Comparison of ENCODE assay signal across 9 mouse cellular contexts in genomic region chr4:154634470-154635240, GRCm38 (mm10). TPM values are rescaled to one million over a fixed set of nuclear protein-coding genes. Genes with fewer than 3 reads are reported as not detected.
A peak's percentile ranks its signal among the peaks of the same experiment; 100 is the strongest.
DNase-seq lines count a peak whose midpoint lies in the region; ATAC-seq and TF ChIP-seq lines count a peak whose summit lies in the region.
"Had no signal": no experiment of that assay in that cellular context is flagged by ENCODE, and none has a peak within 500 bp of the region (broad histone marks: within the 10 kb centered on the region; RNA-seq: fewer than 3 reads in every experiment).

No protein-coding gene starts in this region.

- H3K4me2 ChIP-seq in forebrain, embryonic 16.5 days (ENCODE audit: low read length), result peak overlapping the region; percentile 80
- H3K4me2 ChIP-seq in neural tube, embryonic 11.5 days (ENCODE audit: low read depth), result peak overlapping the region; percentile 90

- TF ChIP-seq CTCF in left cerebral cortex, adult 2 months (IDR thresholded peaks at IDR 0.05), result no peak

- H3K9me3 ChIP-seq in forebrain, embryonic 16.5 days (ENCODE audit: control insufficient read depth, low read length), result no peaks in the 10 kb centered on the region
- H3K9me3 ChIP-seq in neural tube, embryonic 11.5 days (ENCODE audit: control insufficient read depth, low read length), result no peaks in the 10 kb centered on the region

- H3K27me3 ChIP-seq in forebrain, embryonic 16.5 days (replicated peaks; ENCODE audit: control insufficient read depth, insufficient read depth, low read length), result 0 out of 2 replicates have a peak, but pooled peaks cover 7% of the 10 kb centered on the region
- peaks cover 84% of the 10 kb centered on the region for H3K27me3 ChIP-seq in neural tube, embryonic 11.5 days (ENCODE audit: control insufficient read depth, insufficient read depth, low read length)

- H3K27ac ChIP-seq in left cerebral cortex, adult 2 months, result peak overlapping the region; percentile 78
- peak overlapping the region; percentile 84; the same call in 1 of the 2 replicates for H3K27ac ChIP-seq in forebrain, embryonic 16.5 days (ENCODE audit: low read length)
- H3K27ac ChIP-seq in neural tube, embryonic 11.5 days (ENCODE audit: low read depth, low read length), result no peak overlapping the region

- no peaks in the 10 kb centered on the region for H3K36me3 ChIP-seq in forebrain, embryonic 16.5 days (ENCODE audit: control insufficient read depth, insufficient read depth)
- no peaks in the 10 kb centered on the region for H3K36me3 ChIP-seq in neural tube, embryonic 11.5 days (ENCODE audit: control insufficient read depth, insufficient read depth, low read length)

- ATAC-seq in forebrain, embryonic 16.5 days, result no peak
- no peak for ATAC-seq in neural tube, embryonic 11.5 days (ENCODE audit: insufficient read depth, low FRiP score, low TSS enrichment)
- no peak for ATAC-seq in CD4-positive, CD25-positive, alpha-beta regulatory T cell, adult 4 months

- peak overlapping the region; percentile 78 for H3K9ac ChIP-seq in forebrain, embryonic 16.5 days (replicated peaks; ENCODE audit: low read depth, low read length)
- peak overlapping the region; percentile 59 for H3K9ac ChIP-seq in neural tube, embryonic 11.5 days (ENCODE audit: low read length)

- peak overlapping the region; percentile 44 for H3K4me3 ChIP-seq in left cerebral cortex, adult 2 months
- peak overlapping the region; percentile 51 for H3K4me3 ChIP-seq in forebrain, embryonic 16.5 days (replicated peaks; ENCODE audit: low read length)
- peak overlapping the region; percentile 62 for H3K4me3 ChIP-seq in neural tube, embryonic 11.5 days (ENCODE audit: low read depth, low read length)

- intact Hi-C loops in left cerebral cortex, adult 2 months (cut with DNase I), result loop anchor here (2.0 to 5.0 kb wide), 2 partner anchors 80 to 187 kb away; no protein-coding TSS in a partner anchor
- intact Hi-C loops in left cerebral cortex, postnatal 36 days (cut with DNase I), result loop anchor here (5.0 to 10.0 kb wide), 2 partner anchors 132 to 180 kb away; no protein-coding TSS in a partner anchor

- WGBS in forebrain, embryonic 16.5 days, result 7% methylated on average over 44 of the region's 44 CpGs
- 4% methylated on average over 44 of the region's 44 CpGs for WGBS in neural tube, embryonic 11.5 days

- H3K4me1 ChIP-seq in forebrain, embryonic 16.5 days (replicated peaks; ENCODE audit: control insufficient read depth, insufficient read depth, low read length), result peaks cover 65% of the 10 kb centered on the region
- peaks cover 25% of the 10 kb centered on the region for H3K4me1 ChIP-seq in neural tube, embryonic 11.5 days (ENCODE audit: control insufficient read depth, insufficient read depth, low read length)

- DNase-seq in left cerebral cortex, adult 2 months (ENCODE audit: extremely low spot score in 1 of 2, low spot score in 2 of 2), result no peak
- DNase-seq in left cerebral cortex, postnatal 36 days (ENCODE audit: low spot score in 2 of 2), result no peak
- DNase-seq in kidney, postnatal 14 days, result peak; percentile 34
- peak; percentile 49 for DNase-seq in neural tube, embryonic 11.5 days (ENCODE audit: low spot score)
- no peak for DNase-seq in yolk sac, embryonic 10.5 days (ENCODE audit: low spot score)
- no peak for DNase-seq in spleen, adult 18-20 months

RNA-seq across cellular contexts. Expression of gene Prdm16, which starts 2.0 kb away (rescaled TPM):
- total RNA-seq in left cerebral cortex, adult 2 months (2021), result 1 to 10 TPM; 8.2 to 9.6 TPM
- 1 to 10 TPM; 7.2 to 9.7 TPM for total RNA-seq in left cerebral cortex, postnatal 36 days (2021)
- 29.8 and 35.0 TPM in 2 replicates for polyA plus RNA-seq in forebrain, embryonic 16.5 days (2015; fragmentation: Nextera tagmentation; extraction: Ambion mirVana)
- polyA plus RNA-seq in neural tube, embryonic 11.5 days (2014; fragmentation: Nextera tagmentation; extraction: Ambion mirVana), result 10.9 and 12.5 TPM in 2 replicates
- 1 to 10 TPM; 2.2 to 2.7 TPM for polyA plus RNA-seq in CD4-positive, CD25-positive, alpha-beta regulatory T cell, adult 4 months (2017; shearing (Covaris generic))

RNA-seq across cellular contexts. Expression of gene Actrt2, which starts 33.0 kb away (rescaled TPM):
- not detected for total RNA-seq in left cerebral cortex, adult 2 months (2021)
- total RNA-seq in left cerebral cortex, postnatal 36 days (2021), result not detected
- not detected in 2 replicates for polyA plus RNA-seq in forebrain, embryonic 16.5 days (2015; fragmentation: Nextera tagmentation; extraction: Ambion mirVana)
- not detected in 2 replicates for polyA plus RNA-seq in neural tube, embryonic 11.5 days (2014; fragmentation: Nextera tagmentation; extraction: Ambion mirVana)
- polyA plus RNA-seq in CD4-positive, CD25-positive, alpha-beta regulatory T cell, adult 4 months (2017; shearing (Covaris generic)), result not detected
- total RNA-seq: left cerebral cortex, postnatal 10 days had no signal

Comparison
In these comparisons a context has a peak if more than half of its experiments do, and no peak if none do; other contexts are left out.
1. DNase-seq: peak in kidney, postnatal 14 days (single experiment) and neural tube, embryonic 11.5 days (single experiment); none in left cerebral cortex, adult 2 months (0 of 2), left cerebral cortex, postnatal 36 days (0 of 2), yolk sac, embryonic 10.5 days (single experiment) and spleen, adult 18-20 months (0 of 2).
2. Peak in every context shown above with its lines, with median percentiles within 50 percentile points of each other: H3K4me3 ChIP-seq.